Mouse (Mus musculus) ovary, postnatal 36 days (tissue): Measurements from ENCODE around the gene Gm21976.

Source experiments
- DNase-seq: peaks from one replicate; pipeline ENCODE4 v3.0.0; 2022; ENCODE audit warnings: low spot score, mixed read lengths

Gm21976 gene

GRCm38 (mm10) chr13:98279686-98280085 is at the start of gene Gm21976:
Gm21976 (plus strand) TSS chr13:98279887.
- no peak for DNase-seq

GRCm38 (mm10) chr13:98230511-98230910 is 49.2 kb upstream of the Gm21976 start:
- DNase-seq, result no peak

- DNase-seq, result no peak
These were observed 44.2 kb upstream of the Gm21976 start for GRCm38 (mm10) chr13:98235451-98235850.

GRCm38 (mm10) chr13:98239978-98240641 is 39.6 kb upstream of the Gm21976 start:
- DNase-seq, result peak; percentile 65

- no peak for DNase-seq
These were observed 38.0 kb upstream of the Gm21976 start for GRCm38 (mm10) chr13:98241531-98242282.

- no peak for DNase-seq
These were observed 34.9 kb upstream of the Gm21976 start for GRCm38 (mm10) chr13:98244571-98245350.

GRCm38 (mm10) chr13:98245386-98245785 is 34.3 kb upstream of the Gm21976 start:
- no peak for DNase-seq

- DNase-seq, result no peak
These were observed 30.1 kb upstream of the Gm21976 start for GRCm38 (mm10) chr13:98249594-98249993.

GRCm38 (mm10) chr13:98254921-98255320 is 24.8 kb upstream of the Gm21976 start:
- no peak for DNase-seq

GRCm38 (mm10) chr13:98262636-98263457 is 16.8 kb upstream of the Gm21976 start, which contains the start of the genes Utp15 and Ankra2:
Utp15 (minus strand) TSS chr13:98263041.
Ankra2 (plus strand) TSS chr13:98263074.
- peak; percentile 97 for DNase-seq

GRCm38 (mm10) chr13:98263458-98263987 is 16.2 kb upstream of the Gm21976 start:
- no peak for DNase-seq

- DNase-seq, result no peak
These were observed 15.6 kb upstream of the Gm21976 start for GRCm38 (mm10) chr13:98264111-98264510.

- no peak for DNase-seq
These were observed 5.7 kb upstream of the Gm21976 start for GRCm38 (mm10) chr13:98274023-98274422.

- peak; percentile 18 for DNase-seq
These were observed 4.0 kb upstream of the Gm21976 start for GRCm38 (mm10) chr13:98275646-98276045.

- DNase-seq, result no peak
These were observed 3.4 kb upstream of the Gm21976 start for GRCm38 (mm10) chr13:98276253-98276652.

- DNase-seq, result no peak
These were observed 2.2 kb upstream of the Gm21976 start for GRCm38 (mm10) chr13:98277501-98277900.

GRCm38 (mm10) chr13:98280990-98281650 is 1.4 kb downstream of the Gm21976 start:
- DNase-seq, result no peak

- no peak for DNase-seq
These were observed 11.0 kb downstream of the Gm21976 start for GRCm38 (mm10) chr13:98290719-98291118.

GRCm38 (mm10) chr13:98291712-98292111 is 12.0 kb downstream of the Gm21976 start:
- no peak for DNase-seq

- no peak for DNase-seq
These were observed 16.4 kb downstream of the Gm21976 start for GRCm38 (mm10) chr13:98296072-98296471.
